Mouse (Mus musculus) kidney, postnatal 0 days (tissue): Measurements from ENCODE around the gene Myo3a. TPM values are rescaled to one million over a fixed set of nuclear protein-coding genes. Genes with fewer than 3 reads are reported as not detected.
A peak's percentile ranks its signal among the peaks of the same experiment; 100 is the strongest.

Experiments used
- ATAC-seq: fragments of 200-750 bp; cut with Nextera tagmentation; replicated peaks from 2 replicates; pipeline ENCODE4 v1.8.0; 2017; ENCODE audit warnings: low read depth, moderate number of reproducible peaks, moderate TSS enrichment, moderate library complexity; ENCODE audit not compliant: low FRiP score
- DNase-seq: peaks from one replicate; pipeline ENCODE4 v3.0.0-alpha.2; 2016; ENCODE audit warnings: low spot score
- H3K27ac ChIP-seq: fragments of 300-500 bp; sonication (generic); 2 replicates; pipeline ENCODE4 v1.5.1; 2014; ENCODE audit warnings: mild to moderate bottlenecking
- H3K27me3 ChIP-seq: fragments of 300-500 bp; sonication (generic); 2 replicates; pipeline ENCODE4 v1.6.1; 2014; ENCODE audit warnings: low read length, mixed read lengths; ENCODE audit not compliant: insufficient read depth
- H3K36me3 ChIP-seq: fragments of 300-500 bp; sonication (generic); 2 replicates; pipeline ENCODE4 v1.6.1; 2014; ENCODE audit warnings: low read length, mixed read lengths; ENCODE audit not compliant: insufficient read depth
- H3K4me1 ChIP-seq: fragments of 300-500 bp; sonication (generic); replicated peaks from 2 replicates; pipeline ENCODE4 v1.6.1; 2014; ENCODE audit warnings: antibody characterized with exemption, low read length, mixed read lengths; ENCODE audit not compliant: insufficient read depth
- H3K4me2 ChIP-seq: fragments of 300-500 bp; sonication (generic); 2 replicates; pipeline ENCODE4 v1.6.1; 2014; ENCODE audit warnings: mild to moderate bottlenecking, low read length, moderate library complexity, mixed read lengths
- H3K4me3 ChIP-seq: fragments of 300-500 bp; sonication (generic); replicated peaks from 2 replicates; pipeline ENCODE4 v1.5.1; 2014; ENCODE audit warnings: low read depth, low read length
- H3K9ac ChIP-seq: fragments of 300-500 bp; sonication (generic); 2 replicates; pipeline ENCODE4 v1.6.1; 2014; ENCODE audit warnings: low read depth, low read length
- H3K9me3 ChIP-seq: fragments of 300-500 bp; sonication (generic); replicated peaks from 2 replicates; pipeline ENCODE4 v1.6.1; 2016; ENCODE audit warnings: low read length, inconsistent platforms, mixed read lengths
- CTCF ChIP-seq: IDR thresholded peaks from 2 replicates; pipeline ENCODE4 v1.5.1; 2016; ENCODE audit warnings: antibody characterized with exemption, low read depth, mild to moderate bottlenecking, moderate library complexity
- WGBS: fragments of 180-500 bp; shearing (Covaris S2); extraction: QIAGEN DNeasy Blood & Tissue Kit; methylation state at CpG from one replicate; pipeline ENCODE4 v1.1.7; 2014; 5-methylcytosine and 5-hydroxymethylcytosine counted together
- polyA plus RNA-seq: library from polyadenylated mRNA; unstranded; fragments of >200 nt; fragmentation: Nextera tagmentation; extraction: Ambion mirVana; gene quantifications from 2 replicates; pipeline ENCODE4 v1.2.1, GENCODE M21; 2015

The Myo3a gene
- polyA plus RNA-seq, 1 experiment from 2014 or later, result 0.12 TPM

DNA sequence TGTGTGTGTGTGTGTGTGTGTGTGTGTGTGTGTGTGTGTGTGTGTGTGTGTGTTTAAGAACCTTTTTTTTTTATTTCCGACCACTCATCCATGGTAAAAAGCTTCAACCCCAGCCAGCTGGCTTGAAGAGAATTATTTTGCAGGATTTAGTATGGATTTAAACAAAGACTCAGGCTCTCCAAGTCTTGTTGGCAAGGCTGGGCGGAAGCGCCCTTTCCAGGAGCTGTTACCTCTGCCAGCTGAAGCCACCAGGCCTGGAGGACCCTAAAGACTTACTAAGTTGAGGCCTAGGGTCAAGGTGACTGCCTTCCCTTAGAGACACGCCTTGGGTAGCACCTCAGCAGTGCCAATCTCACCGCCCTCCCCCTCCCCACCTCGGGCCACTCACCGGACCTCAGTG, 393.2 kb downstream of the Myo3a start:
- H3K9me3 ChIP-seq, result no peaks in the 10 kb centered on the region
- H3K9ac ChIP-seq, result no peak overlapping the region
- no peak overlapping the region for H3K4me2 ChIP-seq
- whole genome bisulfite sequencing, result 5% methylated on average over 7 of the region's 7 CpGs
- DNase-seq, result no peak
- H3K27ac ChIP-seq, result no peak overlapping the region
- TF ChIP-seq CTCF, result no peak
- H3K27me3 ChIP-seq, result peaks cover 63% of the 10 kb centered on the region
- no peak overlapping the region for H3K4me3 ChIP-seq
- H3K36me3 ChIP-seq, result no peaks in the 10 kb centered on the region
- peaks cover 5% of the 10 kb centered on the region; the same call in 1 of the 2 replicates for H3K4me1 ChIP-seq
- no peak for ATAC-seq

DNA sequence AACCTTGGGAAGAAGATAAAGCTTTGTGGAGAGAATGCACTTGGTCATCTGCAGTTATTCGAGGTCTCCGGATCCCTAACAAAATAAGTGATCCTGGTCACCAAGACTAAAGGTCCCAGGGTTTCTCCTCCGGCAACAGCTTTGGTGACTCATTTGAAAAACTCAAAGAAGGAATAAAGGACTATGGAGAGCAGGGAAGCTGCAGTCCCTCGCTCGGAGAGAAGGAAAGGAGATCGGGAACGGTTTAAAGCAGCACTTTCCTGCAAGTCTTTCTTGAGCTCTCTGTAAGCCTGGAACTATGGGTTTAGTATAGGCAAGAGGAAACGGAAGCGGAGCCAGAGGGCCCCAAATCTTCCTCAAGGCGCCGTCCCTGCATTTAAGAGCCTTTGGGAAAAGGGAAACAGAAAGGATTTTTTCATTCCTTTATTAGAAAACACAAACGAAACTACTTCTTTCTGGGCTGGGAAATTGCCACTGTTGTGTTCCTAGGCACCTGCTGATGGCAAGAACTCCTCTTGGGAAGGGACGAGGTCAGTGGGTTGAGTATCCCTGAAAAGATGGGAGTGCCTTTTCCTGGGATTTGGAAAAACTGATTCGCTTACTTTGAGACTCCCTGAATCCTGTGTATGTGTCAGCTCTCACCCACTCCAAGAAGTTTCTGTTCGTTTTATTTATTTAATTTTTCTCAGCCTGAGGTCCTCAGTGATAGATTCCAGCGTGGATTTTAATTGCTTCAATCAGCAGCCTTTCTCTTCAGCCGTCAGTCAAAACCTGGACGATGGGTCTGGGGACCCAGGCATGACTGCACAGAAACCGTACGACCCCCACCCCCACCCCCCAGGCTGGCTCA, 393.9 kb downstream of the Myo3a start:
- ATAC-seq (no peak), DNase-seq (no peak)
- 3% methylated on average over 20 of the region's 20 CpGs for WGBS
- Histone ChIP-seq H3K27me3 (peaks cover 65% of the 10 kb centered on the region), H3K9me3 (no peaks in the 10 kb centered on the region), H3K27ac (no peak overlapping the region), H3K4me2 (no peak overlapping the region; the same call in 1 of the 2 replicates), H3K36me3 (no peaks in the 10 kb centered on the region), H3K4me3 (peak overlapping the region; percentile 28; the same call in 1 of the 2 replicates), H3K4me1 (peaks cover 5% of the 10 kb centered on the region; the same call in 1 of the 2 replicates), H3K9ac (no peak overlapping the region)
- TF ChIP-seq CTCF, result no peak

DNA sequence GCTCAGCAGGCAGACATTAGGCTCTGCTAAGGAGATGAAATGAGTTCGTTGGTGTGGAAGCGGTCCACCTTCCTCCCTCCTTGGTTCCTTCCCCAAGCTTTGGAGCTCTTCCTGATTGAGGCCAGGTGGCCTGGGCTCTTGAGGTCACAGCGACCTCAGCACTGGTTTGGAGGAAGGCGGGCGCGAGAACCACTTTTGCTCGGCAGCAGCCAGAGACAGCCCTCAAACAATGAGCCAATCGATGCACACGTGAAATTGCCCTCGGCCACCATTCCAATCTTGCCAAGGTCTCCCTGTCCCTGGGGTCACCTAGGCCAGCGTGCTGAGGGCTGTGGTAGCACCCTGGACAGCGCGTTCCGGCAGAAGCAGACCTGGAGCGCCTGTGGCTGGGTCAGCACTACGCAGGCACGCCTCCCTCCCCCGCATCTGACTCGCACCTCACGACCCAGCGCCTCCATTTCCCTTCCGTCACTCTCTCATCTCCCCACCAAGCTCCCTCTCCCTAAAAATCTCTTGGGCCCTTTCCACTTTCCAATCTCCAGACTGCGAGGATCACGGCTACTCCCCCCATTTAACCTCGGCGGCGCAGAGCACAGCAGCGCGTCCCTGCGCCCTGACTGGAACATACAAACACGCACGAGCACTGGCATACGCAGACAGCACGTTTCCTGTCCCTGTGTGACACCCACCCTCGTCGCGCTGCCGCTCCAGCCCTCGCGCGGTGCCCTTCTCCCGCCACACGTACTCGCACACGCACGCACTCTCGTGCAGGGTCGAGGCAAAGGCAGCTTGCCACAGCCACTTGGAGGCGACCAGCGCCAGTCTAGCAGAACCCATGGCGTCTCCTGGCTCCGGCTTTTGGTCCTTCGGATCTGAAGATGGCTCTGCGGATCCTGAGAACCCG, 394.8 kb downstream of the Myo3a start, which contains the start of gene Gad2:
Gene Gad2 (plus strand): TSS at position 378 of the 904 bp plus-strand sequence.
- H3K4me3 ChIP-seq, result peak within 1 kb of the TSS; percentile 28
- H3K4me2 ChIP-seq, result peak within 1 kb of the TSS; percentile 58
- H3K27me3 ChIP-seq, result peaks cover 73% of the 10 kb centered on the region
- DNase-seq (peak; percentile 38), ATAC-seq (peak; percentile 87)
- 1% methylated on average over 55 of the region's 55 CpGs for WGBS
- peaks cover 5% of the 10 kb centered on the region; the same call in 1 of the 2 replicates for H3K4me1 ChIP-seq
- H3K36me3 ChIP-seq, result no peaks in the 10 kb centered on the region
- TF ChIP-seq CTCF, result no peak
- H3K27ac ChIP-seq, result no peak within 1 kb of the TSS
- H3K9me3 ChIP-seq, result no peaks in the 10 kb centered on the region
- no peak within 1 kb of the TSS for H3K9ac ChIP-seq

DNA sequence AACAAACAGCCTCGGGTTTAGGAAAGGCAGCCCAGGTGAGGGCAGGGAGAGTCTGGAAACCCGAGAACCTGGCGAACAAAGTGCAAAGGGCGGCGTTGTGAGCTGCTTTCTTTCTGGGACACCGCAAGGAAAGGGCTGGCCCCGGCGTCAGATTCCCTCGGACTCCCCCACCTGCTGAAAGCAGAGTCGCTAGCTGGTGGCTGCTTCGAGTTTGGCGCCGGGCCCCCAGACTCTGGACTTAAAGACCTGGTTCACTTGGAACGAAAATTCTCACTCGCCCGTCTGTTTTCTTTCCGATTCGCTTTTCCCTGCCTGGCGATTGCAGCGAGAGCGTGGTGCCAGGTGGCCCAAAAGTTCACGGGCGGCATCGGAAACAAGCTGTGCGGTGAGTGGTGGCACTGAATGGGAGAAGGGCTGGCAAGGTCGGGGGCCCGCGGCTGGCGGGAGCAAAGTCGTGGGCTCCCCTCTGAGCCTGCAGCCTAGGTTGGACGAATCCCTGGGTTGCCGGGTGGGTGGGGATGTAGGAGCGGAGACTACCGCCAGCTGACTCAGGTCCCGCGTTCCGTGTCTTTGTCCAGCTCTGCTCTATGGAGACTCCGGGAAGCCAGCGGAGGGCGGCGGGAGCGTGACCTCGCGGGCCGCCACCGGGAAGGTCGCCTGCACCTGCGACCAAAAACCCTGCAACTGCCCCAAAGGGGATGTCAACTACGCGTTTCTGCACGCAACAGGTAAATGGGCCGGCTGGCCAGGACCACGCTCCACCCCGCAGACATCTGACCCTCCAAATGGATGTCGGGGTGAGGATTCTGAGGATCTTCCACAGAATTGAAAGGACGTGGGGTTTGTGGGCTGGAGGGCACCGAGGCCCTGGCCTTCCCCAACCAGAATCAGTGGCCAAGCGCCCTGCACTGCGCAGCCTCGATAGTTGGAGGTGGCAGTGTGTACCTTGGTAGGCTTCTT, 396.1 kb downstream of the Myo3a start:
- no peaks in the 10 kb centered on the region for H3K36me3 ChIP-seq
- peaks cover 5% of the 10 kb centered on the region; the same call in 1 of the 2 replicates for H3K4me1 ChIP-seq
- no peaks in the 10 kb centered on the region for H3K9me3 ChIP-seq
- peak overlapping the region; percentile 58 for H3K4me2 ChIP-seq
- no peak overlapping the region for H3K27ac ChIP-seq
- under 1% methylated on average over 60 of the region's 60 CpGs for WGBS
- peak overlapping the region; percentile 28; the same call in 1 of the 2 replicates for H3K4me3 ChIP-seq
- ATAC-seq (no peak), DNase-seq (no peak)
- no peak overlapping the region for H3K9ac ChIP-seq
- peaks cover 83% of the 10 kb centered on the region for H3K27me3 ChIP-seq
- no peak for TF ChIP-seq CTCF

DNA sequence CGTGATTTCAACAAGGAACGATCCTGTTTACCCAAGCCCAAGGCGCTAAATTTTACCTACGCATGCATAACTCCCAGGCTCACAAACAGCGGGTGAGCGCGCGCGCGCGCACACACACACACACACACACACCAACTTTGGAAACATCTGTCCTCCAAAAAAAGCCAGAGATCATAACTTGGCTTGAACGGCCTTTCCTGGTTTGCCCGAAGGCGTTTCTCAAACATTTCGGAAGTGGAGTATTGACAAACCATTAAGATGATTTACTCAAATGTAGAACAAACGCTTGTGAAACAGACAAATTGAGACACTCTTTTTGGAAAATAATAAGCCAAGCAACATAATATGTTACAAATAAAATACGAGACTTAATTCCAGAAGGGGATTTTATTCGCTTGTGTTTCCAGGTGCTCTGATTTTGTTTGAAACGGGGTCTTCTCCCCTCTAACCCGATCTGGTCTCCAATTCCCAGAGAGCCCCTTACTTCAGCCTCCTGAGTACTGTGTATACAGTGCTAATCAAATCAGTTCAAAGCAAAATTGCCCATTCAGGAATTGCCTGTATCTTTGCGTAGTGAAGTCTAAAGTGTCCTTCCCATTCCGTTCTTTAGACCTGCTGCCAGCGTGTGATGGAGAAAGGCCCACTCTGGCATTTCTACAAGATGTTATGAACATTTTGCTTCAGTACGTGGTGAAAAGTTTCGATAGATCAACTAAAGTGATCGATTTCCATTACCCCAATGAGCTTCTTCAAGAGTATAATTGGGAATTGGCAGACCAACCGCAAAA, 397.1 kb downstream of the Myo3a start:
- H3K9ac ChIP-seq, result no peak overlapping the region
- no peak overlapping the region for H3K27ac ChIP-seq
- H3K9me3 ChIP-seq, result no peaks in the 10 kb centered on the region
- 4% methylated on average over 27 of the region's 27 CpGs for WGBS
- no peak for TF ChIP-seq CTCF
- peaks cover 5% of the 10 kb centered on the region; the same call in 1 of the 2 replicates for H3K4me1 ChIP-seq
- peaks cover 79% of the 10 kb centered on the region for H3K27me3 ChIP-seq
- no peaks in the 10 kb centered on the region for H3K36me3 ChIP-seq
- no peak overlapping the region for H3K4me3 ChIP-seq
- no peak overlapping the region for H3K4me2 ChIP-seq
- DNase-seq (no peak), ATAC-seq (no peak)
